Mouse (Mus musculus) cerebellum, adult 9-11 months (tissue): ENCODE data around the gene Efcab12.
A peak's percentile ranks its signal among the peaks of the same experiment; 100 is the strongest.
"Not testable (repeated sequence)": the region's sequence is repeated elsewhere in the genome, so short reads cannot be mapped to it uniquely, and the experiment has no call there.

Experiments used
- DNase-seq: peaks from one replicate; pipeline ENCODE4 v3.0.0; 2022

Efcab12 gene

GRCm38 (mm10) chr6:115838745-115839144 is 533 bp upstream of the Efcab12 start:
- DNase-seq = no peak

GRCm38 (mm10) chr6:115833861-115834260 is 4.4 kb downstream of the Efcab12 start:
- DNase-seq = no peak

- DNase-seq = no peak
These were observed 5.9 kb downstream of the Efcab12 start for GRCm38 (mm10) chr6:115832152-115832850.

GRCm38 (mm10) chr6:115830779-115831601 is 7.2 kb downstream of the Efcab12 start:
- DNase-seq = no peak

GRCm38 (mm10) chr6:115823850-115824464 is 14.3 kb downstream of the Efcab12 start:
- DNase-seq = not testable (repeated sequence)

- no peak for DNase-seq
These were observed 16.8 kb downstream of the Efcab12 start for GRCm38 (mm10) chr6:115821216-115821993.

- DNase-seq = no peak
These were observed 20.1 kb downstream of the Efcab12 start for GRCm38 (mm10) chr6:115818129-115818528.

- no peak for DNase-seq
These were observed 23.2 kb downstream of the Efcab12 start for GRCm38 (mm10) chr6:115815041-115815440.

GRCm38 (mm10) chr6:115814104-115814503 is 24.1 kb downstream of the Efcab12 start:
- no peak for DNase-seq

GRCm38 (mm10) chr6:115811606-115812005 is 26.6 kb downstream of the Efcab12 start:
- no peak for DNase-seq

- peak; percentile 86 for DNase-seq
These were observed 29.6 kb downstream of the Efcab12 start, which contains the start of gene Rpl32 for GRCm38 (mm10) chr6:115808488-115809231. Gene Rpl32, minus strand, starts transcription at chr6:115808747.

- peak; percentile 43 for DNase-seq
These were observed 30.1 kb downstream of the Efcab12 start for GRCm38 (mm10) chr6:115808196-115808487.

- no peak for DNase-seq
These were observed 30.6 kb downstream of the Efcab12 start for GRCm38 (mm10) chr6:115807464-115808195.

GRCm38 (mm10) chr6:115804432-115805192 is 33.6 kb downstream of the Efcab12 start:
- no peak for DNase-seq

- peak; percentile 74 for DNase-seq
These were observed 34.5 kb downstream of the Efcab12 start for GRCm38 (mm10) chr6:115803541-115804382.

GRCm38 (mm10) chr6:115801811-115802210 is 36.4 kb downstream of the Efcab12 start:
- no peak for DNase-seq

- peak; percentile 82 for DNase-seq
These were observed 45.5 kb downstream of the Efcab12 start for GRCm38 (mm10) chr6:115792691-115793215.

GRCm38 (mm10) chr6:115791842-115792686 is 46.1 kb downstream of the Efcab12 start:
- peak; percentile 84 for DNase-seq
